Mouse (Mus musculus) naive thymus-derived CD4-positive, alpha-beta T cell, adult 5 months (primary cell): ENCODE data around the gene Gm21244. TPM values are rescaled to one million over a fixed set of nuclear protein-coding genes. Genes with fewer than 3 reads are reported as not detected.

Experiments used
- polyA plus RNA-seq: library from polyadenylated mRNA; unstranded; fragments of 100-300 nt; shearing (Covaris generic); gene quantifications from one replicate; pipeline ENCODE4 v1.2.1, GENCODE M21; 2017

Gm21244 gene
- polyA plus RNA-seq: not detected

GRCm38 (mm10) chrY:7169193-7169592 is at the start of gene Gm21244:
Gm21244 (minus strand) TSS chrY:7169293.

Other genes starting within 250 kb of the Gm21244 start
- gene Gm28998, start 84.5 kb upstream of the Gm21244 start, polyA plus RNA-seq: not detected
- gene Gm21788, start 235.7 kb upstream of the Gm21244 start, polyA plus RNA-seq: not detected